Mouse (Mus musculus): ENCODE results near the gene Sgms1. TPM values are rescaled to one million over a fixed set of nuclear protein-coding genes. Genes with fewer than 3 reads are reported as not detected.

The Sgms1 gene
- total RNA-seq, 2 experiments from 2014 or later: 59.4 to 88.9 TPM

DNA sequence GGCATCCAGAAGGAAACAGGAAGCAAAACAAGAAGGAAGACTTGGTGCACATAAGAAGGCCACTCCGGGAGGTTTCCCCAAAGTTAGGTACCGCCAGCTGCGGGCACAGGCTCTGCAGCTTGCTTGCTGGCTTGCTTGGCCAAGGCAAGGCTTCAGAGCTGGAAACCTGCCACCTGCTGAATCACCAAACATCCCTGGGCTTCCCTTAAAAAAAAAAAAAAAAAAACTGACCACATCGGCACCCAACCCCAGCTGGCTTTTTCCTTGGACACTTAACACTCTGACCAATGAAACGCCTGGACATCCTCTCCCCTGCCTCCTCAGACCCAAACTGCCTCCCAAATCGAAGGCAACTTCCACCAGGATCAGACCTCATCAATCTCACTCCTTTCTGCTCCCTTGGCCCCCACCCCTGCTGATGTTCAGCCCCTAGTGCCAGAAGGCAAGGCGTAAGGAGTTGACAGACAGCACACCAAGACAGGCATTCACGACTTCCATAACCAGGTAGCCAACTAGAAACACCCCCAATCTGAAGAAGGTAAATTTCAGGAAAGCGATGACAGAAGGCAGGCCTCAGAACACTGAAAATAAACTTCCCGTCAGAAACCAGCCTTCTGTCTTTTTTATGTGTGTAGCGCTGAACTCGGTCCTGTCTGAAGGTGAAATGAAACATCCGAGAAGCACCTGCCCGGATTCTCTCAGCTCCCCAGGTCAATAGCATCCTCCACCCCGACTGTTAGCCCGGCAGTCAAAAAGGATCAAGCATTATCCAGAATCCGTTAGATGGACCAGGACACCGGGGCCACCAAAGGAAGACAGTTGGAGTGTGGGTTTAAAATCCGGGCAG is 2.7 kb downstream of the Sgms1 start:
- peak; percentile 95 for DNase-seq

DNA sequence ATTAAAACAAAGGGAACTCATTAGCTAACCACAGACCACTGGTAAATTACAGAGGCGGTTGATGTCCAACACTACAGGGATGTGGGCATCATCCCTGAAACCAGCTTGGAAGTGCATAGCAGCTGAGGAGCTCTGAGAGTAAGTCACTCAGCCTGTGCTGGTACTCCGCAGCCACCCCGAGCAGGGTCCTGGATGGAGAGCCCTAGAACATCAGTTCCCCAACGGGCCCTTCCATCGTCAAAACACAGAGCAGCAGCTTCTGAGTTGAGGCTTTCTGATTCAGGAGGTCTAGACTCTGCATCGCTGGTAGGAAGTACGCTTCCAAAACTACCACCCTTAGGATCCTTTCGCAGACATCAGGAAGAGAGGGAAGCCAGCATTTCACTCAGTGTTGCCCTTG is 5.8 kb downstream of the Sgms1 start:
- DNase-seq: no peak

DNA sequence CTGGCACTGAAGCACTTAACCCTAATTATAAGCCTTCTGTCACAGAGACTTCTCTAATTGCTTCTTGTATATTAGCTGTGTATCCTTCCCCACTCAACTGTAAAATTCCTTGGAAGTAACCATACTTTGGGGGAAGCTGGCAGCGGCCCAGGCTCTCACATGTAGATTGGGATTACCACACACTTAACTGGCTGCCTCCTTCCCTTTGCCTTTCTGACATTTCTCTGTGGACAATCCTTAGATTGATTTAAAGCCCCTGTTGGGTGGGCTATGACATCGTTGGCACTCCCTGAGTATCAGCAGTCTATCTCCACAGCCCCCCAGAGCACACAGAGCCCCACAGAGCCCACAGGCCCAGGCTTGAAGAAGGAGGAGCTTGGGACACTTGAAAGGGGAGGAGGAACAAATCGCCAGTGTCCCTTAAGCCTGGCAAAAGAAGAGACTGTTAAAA is 8.0 kb downstream of the Sgms1 start:
- no peak for DNase-seq

DNA sequence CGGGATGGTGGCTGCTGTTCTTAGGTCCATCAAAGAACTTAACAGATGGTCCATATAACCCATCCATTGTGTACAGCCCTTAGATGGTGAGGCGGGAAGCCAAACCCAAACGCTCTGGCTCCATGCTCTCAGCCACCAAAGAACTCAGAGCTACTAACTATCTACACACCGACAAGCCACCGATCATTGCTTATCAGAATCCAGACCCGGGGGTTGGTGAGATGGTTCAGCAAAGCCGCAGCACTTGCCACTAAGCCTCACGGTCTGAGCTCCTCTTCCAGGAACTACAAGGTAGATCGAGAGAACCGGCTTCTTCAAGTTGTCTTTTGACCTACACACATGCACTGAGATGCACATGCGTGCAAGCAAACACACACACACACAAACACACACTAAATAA is 8.8 kb downstream of the Sgms1 start:
- DNase-seq: no peak

DNA sequence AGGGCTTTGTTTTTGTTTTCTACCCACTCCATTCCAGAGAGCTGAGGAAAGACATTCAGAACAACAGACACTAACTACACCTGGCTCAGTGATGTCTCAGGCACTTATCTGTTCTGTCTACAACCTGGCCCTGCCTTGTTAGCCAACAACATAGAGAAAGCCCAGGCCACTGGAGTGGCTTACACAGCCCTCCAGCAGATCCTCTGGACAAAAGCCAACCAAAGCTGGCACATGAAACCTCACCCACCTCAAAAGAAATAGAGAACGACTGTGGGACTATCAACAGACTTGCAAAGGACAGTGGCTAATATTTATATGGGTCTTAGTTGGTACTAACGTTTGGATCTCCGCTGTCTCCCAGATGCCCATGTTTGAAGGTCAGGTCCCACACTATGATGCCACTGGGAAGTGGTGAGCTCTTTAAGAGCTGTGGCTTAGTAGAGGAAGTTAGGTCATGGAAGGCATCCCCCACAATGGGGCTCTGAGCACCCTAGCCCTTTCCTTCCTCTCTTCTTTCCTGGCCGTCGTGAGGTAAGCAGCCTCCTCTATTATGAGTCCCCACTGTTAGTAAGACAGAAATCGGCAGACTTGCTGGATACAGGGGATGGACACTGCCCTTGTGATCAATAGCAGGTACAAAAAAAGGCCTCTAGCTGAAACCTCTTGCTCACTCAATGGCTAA is 10.1 kb downstream of the Sgms1 start:
- DNase-seq: no peak

DNA sequence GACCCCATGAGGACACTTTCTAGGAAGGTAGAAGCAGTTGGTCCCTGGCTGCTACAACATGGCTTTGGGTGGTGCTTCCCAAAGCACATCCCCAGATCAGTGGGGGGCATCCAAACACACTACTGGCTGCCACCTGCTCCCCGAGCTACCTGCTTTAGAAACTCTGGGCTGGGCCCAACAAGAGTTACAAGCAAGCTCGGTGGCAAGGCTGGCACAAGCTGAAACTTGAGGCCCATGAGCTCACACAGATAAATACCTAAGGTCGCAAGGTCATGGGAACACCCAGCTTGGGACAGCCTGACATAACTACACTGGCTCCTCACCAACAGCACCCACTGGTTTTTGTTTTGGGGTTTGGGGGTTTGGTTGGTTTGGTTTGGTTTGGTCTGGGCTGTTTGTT is 10.9 kb downstream of the Sgms1 start:
- DNase-seq: no peak

DNA sequence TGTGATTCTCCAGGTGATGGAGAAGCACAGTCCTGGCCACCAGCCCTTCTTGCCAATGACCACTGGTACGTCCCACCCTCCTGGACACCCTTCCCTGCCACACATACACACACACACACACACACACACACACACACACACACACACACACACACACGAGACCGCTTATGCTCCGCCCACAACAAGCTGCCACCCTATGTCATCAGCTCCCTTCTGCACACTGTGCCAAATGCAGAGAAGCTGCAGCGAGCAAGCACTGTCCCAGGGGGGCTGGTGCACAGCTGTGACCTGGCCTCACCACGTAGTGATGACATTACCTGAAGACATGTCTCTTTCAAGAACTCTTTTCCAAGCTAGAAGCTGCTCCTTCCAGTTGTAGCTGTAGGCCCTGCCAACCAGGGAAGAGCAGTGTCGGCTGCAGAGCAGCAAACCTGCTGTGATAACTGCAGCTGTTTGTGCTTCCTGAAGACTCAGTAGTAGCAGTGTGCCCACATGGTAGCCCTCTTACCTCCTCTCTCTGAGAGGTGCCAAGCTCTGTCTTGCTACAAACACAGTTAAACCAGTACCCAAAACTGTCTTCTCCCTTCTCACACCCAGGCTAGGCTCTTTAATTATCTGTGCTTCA is 11.7 kb downstream of the Sgms1 start:
- DNase-seq: peak in 1 of 2 experiments; percentile 26

DNA sequence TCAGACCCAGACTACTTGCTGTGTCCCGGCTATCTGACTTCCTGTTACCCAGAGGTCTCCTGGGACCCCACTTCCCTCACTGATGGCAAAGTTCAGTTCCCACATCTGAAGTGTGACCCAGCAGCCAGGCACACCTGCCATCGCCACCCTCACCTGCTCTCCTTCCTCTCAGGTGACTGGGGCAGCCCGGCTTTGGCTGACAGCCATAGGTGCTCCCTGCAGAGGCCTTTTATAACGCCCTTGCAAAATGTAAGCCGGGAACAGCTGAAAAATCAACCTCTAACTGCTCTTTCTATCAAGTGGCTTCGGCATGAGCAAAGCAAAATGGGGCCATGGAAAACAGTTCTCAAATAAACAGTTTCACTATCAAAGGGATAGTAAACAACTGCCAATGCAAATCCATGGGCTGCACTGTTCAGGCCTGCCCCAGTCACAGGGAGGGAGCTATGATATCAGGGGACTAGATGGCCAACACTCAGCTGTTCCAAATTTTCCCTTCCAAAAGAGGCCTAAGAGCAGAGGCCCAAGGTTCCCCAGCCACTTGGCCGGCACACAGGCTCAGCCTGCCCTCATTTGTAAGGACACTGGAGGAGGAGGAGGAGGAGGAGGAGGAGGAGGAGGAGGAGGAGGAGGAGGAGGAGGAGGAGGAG is 12.5 kb downstream of the Sgms1 start:
- peak; percentile 39 to 48 for DNase-seq

DNA sequence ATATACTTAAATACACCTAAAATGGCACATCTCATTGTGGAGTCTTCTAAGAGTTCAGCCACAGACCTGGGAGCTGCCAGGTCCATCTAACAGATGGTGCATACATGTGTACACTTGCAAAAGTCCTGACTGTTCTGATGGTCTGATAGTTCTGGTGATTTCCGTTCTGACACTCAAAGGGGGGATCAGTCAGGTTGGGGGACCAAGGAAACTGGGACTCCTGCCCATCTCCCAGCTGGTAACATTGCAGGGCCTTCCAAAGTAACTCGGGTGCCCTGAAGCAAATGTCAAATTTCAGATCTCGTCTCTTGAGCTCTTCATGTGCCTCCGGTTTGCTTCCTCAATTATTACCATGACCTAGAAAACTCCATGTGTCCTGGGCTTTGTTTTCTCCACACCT is 13.5 kb downstream of the Sgms1 start:
- DNase-seq: no peak

DNA sequence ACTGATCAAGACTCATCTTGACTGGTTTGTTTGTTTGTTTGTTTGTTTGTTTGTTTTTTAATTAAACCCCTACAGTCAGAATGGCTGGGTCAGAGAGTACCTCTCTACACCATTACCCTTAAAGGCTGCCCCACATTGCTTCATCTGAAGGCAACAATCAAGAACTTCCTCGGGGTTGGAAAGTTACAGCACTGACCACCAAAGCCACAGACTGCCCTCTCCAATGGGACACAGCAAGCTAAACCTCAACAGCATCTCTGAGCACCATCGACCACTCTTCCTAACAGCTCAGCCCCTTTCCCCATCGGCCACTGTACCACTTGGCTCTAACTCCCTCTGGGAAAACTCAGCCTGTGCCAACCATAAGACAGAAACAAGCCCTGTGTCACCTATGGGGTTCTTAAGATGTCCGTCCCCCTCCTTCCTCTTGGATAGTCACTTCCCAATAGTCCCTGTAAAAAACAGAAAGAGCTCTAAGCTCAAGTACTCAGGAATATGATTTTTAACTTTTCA is 14.0 kb downstream of the Sgms1 start:
- no peak for DNase-seq

DNA sequence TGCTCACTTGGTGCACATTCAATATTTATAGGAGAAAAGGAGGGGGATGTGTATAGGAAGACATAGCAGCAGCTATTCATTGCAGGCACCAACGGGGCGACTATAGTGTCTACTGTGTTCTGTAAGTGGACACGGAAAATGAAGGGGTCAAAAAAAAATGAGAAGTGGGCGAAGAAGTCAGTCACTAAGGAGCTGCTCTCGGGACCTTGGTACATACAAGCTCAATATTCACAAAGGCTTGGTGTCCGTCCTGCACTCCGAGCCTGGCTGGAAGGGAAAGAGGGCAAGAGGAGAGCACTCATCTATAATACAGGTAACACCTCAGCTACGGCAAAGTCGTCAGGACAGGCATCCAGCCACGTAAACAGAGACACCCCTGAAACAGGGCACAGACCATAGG is 14.8 kb downstream of the Sgms1 start:
- no peak for DNase-seq

DNA sequence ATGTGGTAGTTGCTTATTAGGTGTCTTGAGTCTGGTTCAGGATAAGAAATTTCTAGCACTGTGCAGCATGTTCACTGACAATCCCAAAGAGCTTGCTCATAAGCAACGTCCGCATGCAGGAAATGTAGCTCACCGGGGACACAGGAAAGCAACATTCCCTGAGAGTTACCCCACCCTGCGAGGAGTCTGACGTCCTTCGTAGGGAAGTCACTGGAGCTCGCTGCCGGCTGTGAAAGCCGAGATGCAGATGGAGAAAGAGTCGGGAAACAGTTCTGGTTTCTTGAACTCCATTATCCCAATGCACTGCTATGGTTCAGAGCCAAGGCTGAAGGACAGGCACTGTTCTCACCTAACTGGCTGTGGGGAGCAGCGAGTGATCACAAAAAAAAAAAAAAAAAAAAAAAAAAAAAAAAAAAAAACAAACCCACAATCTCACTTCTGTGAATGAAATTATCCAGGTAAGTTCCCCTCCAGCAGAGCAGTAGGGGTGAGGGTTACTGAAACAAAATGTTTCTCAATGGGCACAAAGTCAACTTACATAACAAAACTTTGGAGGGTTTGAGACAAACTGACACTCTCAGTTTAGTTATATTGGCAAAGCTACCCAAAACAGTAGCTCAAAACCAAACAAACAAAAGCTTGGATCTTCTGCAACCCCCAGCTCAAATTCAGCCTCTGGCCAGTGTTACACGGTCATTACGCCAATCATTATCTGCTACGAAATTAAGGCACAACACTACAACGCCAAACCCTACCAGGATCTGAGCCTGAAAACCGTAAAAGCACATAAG is 15.5 kb downstream of the Sgms1 start:
- peak; percentile 32 to 42 for DNase-seq

DNA sequence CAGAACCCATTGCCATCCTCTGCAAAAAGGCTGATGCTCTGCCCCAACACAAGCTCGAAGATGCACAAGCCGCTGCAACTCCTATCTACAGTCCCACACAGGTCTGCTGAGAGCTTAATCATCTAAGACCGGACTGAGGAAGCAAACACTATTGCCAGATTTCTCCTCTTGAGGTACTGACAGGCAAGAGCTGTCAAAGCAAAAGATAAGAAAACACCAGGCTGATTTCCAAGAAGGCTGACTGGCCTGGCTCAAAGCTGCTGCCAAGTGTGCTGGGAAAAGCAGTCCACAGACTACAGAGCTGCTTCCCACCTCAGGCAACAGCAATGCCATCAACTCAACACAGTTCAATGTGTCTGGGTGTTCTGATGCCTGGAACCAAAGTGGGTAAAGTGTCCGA is 17.1 kb downstream of the Sgms1 start:
- peak; percentile 48 to 63 for DNase-seq

DNA sequence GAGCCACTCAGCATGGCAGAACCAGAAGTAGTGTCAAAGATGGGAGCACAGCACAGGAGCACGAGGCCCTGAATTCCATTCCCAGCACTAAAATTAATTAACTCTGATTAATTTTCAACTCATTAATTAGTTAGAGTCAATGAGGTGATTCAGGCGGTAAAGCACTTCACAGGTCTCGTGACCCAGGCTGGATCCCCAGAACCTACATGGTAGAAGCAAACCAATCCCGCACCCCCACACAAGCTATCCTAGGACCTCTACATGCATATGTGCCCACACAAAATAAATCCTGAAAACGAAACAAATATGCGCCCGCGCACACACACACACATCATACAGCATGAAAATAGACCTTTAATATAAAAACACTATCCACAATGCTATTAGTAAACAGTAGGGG is 22.2 kb downstream of the Sgms1 start:
- DNase-seq: no peak

DNA sequence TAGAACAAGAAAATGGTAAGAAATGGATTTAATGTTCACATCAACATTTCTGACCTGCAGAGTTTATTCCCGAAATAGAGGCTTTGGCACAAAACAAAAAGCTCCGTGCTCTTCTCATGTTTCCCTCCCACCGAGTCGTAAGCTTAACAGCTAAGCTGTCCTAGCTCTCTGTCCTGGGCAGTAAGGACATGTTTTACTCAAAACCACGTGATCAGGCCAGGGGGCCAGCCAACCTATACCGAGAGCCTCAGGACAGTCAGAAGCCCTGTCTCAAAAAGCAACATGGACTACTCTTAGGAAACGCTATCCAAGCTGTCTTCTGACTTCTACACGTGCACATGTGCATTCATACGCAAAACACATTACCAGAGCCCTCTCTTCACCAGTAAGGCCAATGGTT is 23.1 kb downstream of the Sgms1 start:
- DNase-seq: no peak

DNA sequence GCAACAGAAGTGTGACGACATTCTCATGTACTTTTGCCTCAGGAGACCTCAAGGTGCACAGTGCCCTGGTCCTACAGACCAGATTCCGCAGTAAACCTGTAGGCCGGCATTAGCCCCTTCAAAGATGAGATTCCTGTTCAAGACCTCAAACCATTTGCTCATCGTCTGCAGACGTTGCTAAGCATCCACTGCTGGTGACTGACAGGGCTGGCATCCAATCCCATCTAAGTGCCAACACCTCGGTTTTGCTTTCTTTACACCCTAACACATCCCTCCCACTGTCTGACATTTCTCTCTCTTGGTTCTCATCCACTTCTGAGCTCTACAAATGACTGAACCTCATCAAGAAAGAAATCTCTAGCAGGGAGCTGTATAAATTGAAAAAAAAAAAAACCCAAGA is 24.4 kb downstream of the Sgms1 start:
- DNase-seq: no peak

DNA sequence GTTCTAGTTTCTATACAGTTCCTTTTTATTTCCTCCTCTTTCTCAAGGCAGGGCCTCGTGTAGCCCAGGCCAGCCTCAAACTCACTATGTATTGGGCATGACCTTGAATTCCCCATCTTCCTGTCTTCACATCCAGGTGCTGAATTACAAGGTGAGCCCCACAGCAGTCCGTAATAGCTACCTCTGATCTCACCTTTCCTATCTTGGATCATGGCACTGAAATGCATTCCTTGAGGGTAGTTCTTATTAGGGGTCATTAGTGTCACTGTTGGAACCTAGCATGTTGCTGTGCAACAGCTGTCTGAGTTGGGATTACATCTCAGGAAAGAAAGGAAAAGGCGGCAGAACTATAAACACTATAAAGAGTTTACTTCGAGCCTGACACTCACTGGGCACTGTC is 25.9 kb downstream of the Sgms1 start:
- no peak for DNase-seq

DNA sequence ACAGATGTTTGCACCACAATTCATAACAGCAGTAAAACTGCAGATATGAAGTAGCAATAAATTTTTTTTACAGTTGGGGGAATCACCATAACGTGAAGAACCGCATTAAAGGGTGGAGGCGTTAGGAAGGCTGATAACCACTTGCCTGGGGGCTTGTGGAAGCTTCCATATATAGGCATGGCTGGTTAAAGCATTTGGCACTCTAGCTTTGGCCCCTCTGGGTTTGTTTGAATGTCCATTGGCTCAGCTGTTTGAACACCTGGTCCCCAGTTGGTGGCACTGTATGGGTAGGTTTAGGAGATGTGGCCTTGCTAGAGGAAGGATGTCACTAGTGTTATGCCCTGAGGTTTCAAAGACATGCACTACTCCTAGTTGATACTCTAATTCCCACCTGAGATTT is 27.0 kb downstream of the Sgms1 start:
- no peak for DNase-seq

DNA sequence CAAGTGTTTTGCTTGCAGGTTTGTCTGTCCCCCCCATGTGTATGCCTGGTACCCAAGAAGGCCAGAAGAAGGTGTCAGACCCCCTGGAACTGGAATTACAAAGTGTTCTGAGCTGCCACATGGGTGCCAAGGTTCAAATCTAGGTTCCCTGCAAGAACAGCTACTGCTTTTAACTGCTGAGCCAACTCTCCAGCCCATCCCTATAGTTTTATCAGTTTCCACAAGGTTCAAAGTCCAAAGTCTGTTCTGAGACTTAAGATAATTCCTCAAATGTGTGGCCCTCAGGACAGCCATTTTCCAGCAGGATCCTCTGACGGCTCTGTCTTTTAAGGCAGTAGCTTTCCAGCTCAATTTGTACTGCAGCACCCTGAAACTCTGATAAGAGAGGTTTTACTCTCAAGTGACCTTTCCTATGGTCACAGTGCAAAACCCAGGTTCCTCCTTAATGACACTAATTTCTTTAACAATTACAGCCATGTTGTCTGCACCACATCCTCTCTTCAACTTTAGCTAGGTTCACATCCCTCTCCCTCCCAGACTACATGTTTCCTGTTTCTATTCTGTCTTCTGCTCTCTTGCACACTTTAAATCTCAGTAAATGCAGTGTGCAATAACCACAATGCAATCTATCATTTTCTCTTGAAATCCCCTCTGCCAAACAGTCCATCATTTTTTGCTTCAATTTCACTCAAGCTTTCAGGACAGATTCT is 28.4 kb downstream of the Sgms1 start:
- no peak for DNase-seq

DNA sequence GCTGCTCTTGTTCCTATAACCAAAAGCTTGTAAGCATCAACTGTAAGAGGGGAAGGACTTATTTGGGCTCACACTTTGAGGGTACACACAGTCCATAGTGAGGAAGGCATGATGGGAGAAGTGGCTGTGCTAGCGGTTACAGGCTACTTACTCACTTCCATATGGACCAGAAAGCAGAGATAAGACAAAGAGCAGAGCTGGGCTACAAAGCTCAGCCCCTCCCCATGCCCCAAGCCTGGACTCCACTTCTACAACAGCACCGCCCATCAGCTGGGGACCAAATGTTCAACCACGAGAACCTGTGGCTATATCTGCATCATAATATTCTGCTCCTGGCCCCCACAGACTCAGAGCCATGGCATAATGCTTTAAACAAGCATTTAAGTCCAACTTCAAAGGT is 29.0 kb downstream of the Sgms1 start:
- DNase-seq: no peak

All from adrenal gland, postnatal 36 days (tissue).